Mouse (Mus musculus) fat pad, adult 2 months (tissue): ENCODE data around the gene Klf12.

Experiments used
- DNase-seq: peaks from one replicate; pipeline ENCODE4 v3.0.0-alpha.2; 2011; ENCODE audit warnings: low read depth, low spot score; ENCODE audit errors: extremely low read depth

Klf12 gene

DNA sequence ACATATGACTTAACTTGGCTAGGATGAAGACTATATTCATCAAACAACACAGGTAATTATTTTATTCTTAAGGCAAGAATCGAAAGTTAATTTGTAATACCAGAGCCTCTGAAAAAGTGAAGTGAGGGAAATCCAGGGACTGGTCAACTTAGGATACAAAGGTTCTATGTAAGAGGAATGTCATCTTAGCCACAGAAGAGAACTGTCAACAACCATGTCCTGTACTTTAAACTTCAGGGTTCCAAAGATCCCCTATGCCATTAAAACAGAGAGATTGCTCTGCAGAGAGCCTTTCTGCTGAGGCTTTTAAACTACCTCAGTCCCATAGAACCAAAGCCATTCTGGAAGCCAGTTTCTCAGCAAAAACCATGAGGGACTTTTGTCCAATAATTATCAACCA is 144.1 kb downstream of the Klf12 start:
- no peak for DNase-seq

DNA sequence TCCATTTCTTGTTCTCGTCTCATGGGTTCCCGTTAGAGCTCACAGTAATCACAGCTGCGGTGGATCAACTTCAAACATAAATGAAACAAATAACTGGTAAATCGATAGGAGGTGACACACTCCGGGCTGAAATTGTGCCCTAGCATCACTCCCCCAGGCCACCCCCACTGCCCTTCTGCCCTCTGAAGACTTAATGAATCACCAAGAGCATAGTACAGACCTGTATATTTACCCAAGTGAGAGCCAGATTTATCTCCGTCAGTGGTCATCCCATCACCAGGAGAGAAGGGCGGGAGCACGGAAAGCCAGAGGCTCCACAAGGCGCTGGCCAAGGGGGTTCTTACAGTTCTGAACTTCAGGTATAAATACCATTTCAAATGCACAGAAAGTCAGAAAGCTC is 150.2 kb downstream of the Klf12 start:
- DNase-seq, result no peak

DNA sequence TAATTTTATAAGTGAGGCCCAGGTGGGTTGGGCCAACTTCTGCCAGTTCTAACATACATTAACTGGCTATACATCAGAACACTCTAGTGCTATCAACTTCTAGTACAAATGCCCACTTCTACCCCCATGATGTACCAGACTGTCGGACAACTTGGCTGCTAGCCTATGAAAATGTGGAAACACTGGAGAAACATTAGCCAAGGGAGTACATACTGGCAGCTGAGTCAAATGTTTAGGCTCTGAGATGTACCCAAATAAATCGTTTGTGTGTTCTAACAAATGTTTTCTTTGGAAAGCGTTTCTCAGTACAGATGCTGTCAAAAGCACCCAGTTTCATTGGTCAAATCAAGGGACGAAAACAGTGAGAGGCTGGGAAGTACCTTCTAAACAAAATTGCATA is 152.0 kb downstream of the Klf12 start:
- DNase-seq, result no peak

DNA sequence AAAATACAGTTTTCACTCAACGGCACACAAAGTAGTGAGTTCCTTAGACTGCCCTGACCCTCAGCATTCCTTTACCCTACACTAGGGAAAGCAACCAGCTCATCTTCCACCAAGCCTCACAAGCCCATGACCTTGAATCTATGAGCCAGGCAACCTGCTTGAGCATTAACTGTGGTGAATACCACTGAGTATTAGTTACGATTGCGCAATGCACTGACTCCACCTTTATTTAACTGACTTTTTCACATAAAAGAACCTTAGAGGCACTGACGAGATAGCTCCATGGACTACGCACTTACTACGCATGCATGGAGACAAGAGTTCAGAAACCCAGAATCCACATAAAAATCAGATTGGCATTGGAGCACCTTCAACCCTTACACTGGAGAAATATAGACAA is 158.4 kb downstream of the Klf12 start:
- no peak for DNase-seq

DNA sequence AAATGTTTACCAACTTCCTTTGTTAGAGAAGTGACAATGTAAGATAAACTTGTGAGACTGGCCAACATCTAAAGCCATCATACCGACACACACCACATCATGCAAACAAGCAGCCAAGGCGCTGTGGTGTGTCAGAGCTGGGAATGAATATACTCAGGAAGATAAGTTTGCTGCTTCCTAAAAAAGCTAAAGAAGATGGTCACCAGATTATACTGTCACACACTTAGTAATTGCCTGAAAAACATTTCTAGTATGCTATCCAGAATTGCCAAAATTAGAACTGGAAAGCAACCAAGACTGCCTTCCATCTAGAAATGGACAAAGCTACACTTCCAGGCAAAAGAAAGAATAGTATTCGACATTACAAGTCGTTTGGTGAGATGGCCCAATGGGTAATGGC is 163.4 kb downstream of the Klf12 start:
- DNase-seq, result no peak

DNA sequence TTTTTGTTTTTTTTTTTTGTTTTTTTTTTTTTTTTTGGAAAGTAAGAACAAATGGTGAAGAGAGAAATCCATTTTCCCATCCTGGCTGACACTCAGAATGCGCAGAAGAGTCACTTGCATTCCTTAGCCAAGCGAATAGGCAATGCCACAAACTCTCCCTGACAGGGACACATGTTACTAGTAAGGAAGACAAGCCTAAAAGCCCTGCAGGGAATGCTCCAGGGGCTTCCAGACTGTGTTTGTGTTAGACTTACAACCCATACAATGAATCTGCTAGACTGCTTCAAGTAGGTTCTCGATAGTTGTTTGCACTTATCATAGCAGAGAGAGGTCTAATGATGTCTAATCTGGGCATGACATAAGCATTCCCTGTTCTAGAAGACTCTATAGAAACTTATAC is 164.6 kb downstream of the Klf12 start:
- DNase-seq, result no peak

DNA sequence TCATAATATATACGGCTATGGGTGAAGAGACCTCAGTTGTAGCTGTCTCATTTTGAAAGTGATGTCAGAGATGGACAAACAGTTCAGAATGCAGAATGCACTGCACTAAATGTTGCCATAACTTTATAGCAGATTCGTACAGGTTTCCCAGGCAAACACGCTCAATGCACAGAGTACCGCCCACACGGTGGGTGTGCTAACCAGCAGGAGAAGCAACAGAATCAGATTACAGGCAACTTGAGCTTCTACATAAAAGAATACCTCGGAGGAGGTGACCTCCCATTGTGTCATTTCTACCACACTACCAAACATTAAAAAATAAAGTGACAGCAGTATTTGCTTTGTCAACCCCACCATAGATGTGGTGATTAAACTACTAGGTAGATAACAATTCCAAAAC is 171.1 kb downstream of the Klf12 start:
- DNase-seq, result no peak

DNA sequence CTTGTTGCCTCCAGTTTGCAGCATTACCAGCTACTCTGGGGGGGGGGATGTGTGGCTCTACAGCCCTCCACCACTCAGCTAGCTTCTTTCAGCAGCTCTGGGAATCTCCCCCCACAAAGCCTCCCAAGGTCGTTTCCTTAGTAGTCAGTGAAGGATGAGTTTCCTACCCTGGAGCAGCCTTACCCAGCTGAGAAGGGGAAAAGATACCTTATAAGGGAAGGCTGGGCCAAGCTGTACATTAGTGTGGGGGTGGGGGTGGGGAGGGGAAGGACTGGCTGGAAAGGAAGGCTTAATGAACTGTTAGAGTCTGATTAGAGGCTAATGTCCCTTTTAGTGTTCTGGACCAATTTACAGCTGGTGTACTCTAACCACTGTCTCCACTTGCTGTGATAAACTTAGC is 172.7 kb downstream of the Klf12 start:
- DNase-seq, result no peak

DNA sequence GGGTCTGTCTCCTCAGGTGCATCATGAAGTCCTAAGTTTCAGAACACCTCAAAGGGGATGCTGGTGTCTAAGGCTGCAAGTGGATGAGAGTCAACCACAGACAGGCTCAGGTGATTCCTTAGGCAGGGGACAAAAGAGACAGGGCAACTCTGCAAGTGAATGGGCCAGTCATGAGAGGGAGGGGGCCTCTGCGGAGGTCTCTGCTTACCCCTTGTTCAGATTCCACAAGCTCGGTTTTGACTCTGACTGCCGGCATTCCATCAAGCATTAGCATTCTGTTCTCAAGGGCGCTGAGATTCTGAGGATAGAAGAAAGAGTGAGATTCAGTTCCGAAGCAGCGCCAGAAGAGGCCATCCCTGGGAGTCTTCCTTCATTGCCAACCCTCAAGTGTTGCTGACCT is 174.9 kb downstream of the Klf12 start:
- no peak for DNase-seq

DNA sequence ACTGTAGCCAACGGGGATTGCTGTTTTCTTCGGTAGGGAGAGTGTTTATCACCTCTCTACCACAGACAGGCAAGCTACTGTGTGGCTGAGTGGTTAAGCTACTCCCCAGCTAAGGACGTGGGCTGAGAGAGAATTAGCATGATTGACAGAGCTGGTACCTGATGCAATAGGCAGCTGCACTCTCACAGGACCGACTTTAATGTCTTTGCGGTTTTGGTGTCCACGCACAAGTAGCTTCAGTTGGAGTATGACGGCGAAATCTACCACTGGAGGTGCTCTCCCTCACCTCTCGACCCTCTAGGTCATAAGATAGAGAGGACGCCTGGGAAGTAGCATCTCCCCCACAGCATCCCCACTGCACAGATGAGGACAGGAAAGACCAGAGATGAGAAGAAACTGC is 178.9 kb downstream of the Klf12 start:
- no peak for DNase-seq

DNA sequence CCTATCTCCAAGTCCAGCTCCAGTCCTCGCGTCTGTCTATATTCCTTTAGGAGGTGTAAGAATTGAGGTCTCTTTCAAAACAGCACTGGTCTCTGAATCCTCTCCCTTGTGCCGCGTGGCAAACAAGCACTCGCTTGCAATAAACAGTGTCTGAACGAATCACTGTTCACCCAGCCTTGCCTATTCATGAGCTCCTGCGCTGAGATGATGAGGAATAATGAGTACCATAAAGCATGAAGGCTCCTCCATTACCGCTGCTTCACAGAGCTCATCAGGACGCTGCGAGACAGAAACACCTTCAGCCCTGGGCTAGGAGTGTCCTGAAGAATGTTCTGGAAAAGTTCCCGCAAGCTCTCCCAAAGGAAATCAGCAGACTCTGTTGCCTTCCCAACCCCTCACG is 179.7 kb downstream of the Klf12 start:
- no peak for DNase-seq

DNA sequence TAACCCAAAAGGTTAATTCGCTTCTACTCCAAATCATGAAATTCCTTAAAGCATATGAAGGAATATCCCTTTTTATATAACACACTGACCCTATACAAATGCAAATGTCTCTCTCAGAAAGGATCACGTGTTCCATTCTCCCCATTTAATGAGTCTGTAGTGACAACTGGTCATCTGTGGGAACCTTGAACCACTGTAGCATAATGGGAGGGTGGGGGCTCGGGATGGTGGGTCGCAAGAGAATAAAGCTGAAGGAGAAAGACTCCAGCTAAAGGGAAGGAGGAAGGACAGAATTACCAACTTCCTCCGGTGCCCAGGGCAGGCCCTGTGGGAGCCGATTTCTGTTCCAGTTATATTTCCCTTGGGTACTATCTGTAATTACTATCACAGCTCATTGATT is 180.7 kb downstream of the Klf12 start:
- no peak for DNase-seq

DNA sequence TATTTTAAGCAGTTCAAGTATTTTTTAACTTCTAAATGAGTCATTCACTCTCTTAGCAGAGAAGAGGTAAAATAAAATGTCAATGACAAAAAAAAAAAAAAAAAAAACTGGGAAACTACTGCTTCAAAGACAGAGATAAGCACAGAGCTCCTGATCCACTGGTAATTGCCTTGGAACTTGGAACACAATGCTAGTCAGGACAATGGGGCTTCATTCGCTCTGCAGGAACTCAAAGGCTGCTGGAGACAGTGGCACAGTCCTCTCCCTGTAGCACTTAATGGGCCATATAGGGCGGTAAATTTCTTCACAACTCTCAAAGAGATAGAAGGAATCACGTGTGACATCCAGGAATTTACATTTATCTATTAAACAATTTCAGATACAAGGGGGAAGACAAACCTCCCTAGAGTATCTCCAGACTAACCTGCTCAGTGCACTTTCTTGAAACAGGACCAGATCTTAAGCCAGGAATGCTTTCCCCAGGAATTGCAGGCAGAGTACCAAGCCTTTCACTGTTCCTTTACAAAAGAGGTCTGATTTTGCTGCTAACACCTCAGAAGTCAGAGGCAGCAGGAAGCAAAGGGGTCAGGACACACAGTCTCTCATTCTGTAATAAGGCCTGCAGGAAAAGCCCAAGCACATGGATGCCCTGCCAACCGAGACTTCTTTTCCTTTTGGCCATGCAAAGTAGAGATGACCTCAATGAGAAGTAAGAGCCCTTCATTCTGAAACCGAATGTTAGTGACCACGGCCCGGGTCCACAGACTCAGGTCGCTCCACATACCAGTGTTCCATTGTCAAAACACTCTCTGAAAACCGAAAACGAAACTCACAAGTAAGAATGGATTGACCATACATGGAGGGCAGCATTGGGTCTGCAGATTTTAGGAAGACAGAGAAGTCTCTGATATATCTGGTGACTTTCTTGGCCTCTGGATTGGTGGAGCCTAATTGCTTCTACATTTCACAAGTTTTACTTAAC is 187.0 kb downstream of the Klf12 start:
- DNase-seq, result no peak

DNA sequence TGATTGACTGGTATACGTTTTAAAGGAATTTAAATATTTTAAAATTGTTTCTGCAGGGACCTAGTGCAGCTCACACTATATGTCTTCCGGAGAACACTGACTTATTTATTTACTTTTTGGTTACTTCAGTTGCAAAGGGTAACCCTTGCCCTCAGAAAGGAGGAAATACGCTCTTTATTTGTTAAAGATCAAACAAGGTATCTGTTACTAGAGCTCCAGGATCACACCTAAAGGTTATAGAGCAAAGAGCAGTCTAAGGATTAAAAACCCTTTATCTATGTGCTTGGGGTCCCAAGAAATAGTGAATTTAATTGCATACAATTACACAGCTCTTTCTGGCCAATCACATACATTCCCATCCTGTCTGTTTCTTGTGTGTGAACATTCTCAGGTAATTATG is 188.7 kb downstream of the Klf12 start:
- no peak for DNase-seq

DNA sequence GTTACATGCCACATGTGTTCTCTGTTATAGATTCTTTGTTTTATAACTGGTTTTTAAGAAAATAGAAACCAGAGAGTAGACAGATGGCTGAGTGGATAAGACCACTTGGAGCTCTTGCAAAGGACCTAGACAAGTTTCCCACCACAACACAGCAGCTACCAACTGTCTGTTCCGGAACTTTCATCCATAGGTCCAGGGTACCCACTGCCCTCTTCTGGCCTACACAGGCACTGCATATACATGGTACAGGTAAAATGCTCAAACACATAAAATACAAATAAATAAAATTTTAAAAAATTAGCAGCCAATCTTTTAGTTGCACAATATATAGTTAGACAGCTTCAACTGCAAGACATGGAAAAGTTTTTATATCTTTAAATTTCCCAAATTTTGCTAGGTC is 194.0 kb downstream of the Klf12 start:
- no peak for DNase-seq

DNA sequence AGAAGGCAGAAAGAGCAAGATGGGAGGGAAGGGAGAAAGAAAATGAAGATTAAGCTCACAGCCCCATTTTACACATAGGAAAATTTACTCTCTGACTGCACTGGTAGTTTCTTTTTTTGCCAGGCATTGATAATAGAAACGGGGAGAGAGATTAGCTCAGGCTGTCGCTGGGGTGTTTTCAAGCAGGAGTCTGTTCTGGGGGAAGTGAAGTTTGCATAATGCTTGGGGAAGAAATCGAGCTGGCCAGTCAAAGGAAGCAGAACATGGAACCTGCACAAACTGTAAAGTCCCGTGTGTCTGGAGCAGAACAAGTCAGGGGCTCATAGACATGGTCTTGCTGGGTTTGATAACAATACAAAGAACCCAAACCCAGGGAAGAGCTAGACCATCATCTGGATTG is 204.9 kb downstream of the Klf12 start:
- no peak for DNase-seq

DNA sequence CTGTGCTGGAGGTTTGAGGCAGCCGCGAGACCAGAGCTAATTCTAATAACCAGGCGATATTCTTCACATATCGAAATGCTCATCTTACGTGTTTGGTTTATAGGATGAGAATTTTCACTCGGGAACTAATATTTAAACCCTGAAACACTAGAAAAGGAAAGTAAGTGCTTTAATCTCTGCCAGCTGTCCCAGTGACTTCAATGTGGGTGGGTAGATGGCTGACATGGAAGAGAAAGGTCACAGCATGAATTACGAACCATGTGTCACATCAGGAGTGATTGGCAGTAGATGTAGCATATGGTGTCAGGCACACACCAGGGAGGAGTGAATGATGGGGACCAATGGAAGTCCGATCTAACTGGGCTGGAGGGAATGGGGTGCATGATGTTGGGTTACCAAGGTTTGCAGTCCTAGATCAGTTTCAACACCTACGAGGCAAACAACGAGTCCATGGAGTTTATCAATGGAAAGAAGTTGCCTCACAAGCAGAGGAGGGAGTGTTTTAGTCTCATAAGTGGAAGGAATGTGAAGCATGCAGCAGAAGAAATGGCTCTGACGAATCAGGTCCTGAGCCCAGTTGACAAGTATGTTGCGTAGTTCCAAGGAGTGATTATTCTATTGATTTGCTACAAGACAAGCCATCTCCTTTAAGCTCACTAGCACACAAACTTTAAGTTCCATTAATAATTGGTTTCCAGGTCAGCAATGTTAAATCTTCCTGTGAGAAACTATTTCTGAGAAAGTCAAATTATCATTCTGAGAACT is 211.9 kb downstream of the Klf12 start:
- DNase-seq, result no peak

DNA sequence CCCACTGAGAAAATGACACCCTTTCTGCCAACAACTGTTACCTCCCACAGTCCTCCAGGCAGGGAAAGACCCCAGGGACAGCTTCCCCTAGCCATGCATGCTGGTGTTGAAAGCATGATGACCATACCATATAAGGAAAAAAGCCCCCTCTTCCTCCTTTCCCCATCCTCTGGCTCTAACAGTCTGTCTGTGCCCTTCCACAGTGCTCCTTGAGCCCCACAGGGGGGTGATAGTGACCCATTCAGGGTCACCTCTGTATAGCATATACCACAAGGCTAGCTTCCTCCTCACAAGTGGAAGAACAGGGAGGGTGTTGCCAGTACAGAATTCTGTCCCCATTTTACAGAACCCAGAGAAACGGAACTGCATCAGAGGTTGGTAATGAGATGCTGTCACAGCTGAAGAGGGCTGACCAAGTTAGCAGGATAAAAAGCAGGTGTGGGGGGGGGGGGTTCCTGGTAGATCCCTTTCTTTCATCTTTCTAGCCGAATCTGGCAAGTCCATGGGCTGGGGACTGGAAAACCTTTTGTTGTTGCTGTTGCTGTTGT is 214.9 kb downstream of the Klf12 start:
- no peak for DNase-seq

DNA sequence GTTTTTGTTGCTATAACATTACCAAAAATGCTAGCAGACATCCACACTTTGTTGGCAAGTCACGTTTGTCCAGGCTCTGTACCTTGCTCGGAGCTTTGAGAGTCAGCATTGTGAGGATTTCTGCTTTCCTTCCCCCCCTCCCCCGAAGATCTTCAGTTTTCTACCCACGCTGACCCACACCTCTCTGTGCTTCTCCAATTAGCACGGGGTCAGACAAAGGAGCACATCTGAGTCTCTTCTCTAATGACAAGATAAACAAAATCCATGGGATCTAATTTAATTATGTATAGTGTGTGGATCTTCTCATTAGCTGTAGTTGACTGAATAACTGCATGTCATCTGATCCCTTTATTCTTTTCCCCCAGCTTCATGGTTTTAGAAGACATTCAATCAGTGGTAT is 215.8 kb downstream of the Klf12 start:
- DNase-seq, result no peak

DNA sequence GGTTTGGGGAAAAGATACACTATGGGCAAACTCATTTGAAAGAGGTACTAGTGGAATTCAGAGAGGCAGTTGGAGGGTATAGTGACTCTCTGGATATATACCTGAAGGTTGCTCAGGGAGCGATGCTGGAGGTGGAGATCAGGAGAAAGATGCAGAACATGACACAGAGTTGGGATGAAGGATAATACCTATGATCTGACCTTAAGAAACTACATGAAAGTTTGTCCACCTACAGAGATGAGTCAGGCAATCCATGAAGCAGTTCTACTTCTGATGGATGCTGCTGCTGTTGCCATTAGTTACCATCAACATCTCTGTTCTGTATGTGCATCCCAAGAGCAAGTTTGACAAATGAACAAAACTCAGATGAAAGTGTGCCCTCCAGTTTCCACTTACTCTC is 222.0 kb downstream of the Klf12 start:
- no peak for DNase-seq

DNA sequence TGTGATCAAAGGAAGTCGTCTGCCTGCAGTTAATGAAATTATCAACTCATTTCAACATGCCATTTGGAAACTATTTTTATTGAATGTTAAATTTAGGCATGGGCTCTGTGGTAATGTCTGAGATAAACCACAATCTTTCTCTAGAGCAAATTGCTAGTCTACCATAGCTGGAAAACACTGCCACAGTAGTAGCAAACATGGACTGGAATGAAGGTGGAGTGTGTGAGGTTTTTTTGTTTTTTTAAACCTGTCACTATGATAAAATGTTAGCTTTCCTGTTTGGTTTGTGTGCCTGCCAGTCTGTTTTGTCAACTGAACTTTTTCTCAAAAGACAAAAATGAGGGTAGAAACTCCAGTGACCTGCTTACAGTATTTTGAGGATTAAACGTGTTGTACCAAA is 230.3 kb downstream of the Klf12 start:
- DNase-seq, result no peak

DNA sequence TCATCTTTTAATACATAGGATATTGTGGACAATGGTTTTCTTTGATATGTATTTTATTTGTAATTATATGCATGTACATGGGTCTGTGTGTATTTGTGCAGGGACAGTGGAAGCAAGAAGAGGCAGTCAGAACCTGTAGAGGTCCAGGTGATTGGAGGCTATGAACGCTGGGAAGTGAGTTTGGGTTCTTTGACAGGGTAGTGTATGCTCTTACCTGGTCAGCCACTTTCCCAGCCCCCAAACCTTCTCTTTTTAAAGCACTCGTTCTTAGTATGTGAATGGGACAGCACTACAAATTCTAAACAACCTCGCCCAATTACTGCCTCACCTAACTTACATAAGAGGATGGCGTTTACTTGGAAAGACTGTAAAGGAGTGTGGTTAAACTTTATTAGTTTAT is 231.0 kb downstream of the Klf12 start:
- DNase-seq, result no peak
